27 mouse cellular contexts compared by ENCODE assay signal in genomic region chr7:28990766-28991273, GRCm38 (mm10). TPM values are rescaled to one million over a fixed set of nuclear protein-coding genes. Genes with fewer than 3 reads are reported as not detected.
DNase-seq lines count a peak whose midpoint lies in the region; ATAC-seq and TF ChIP-seq lines count a peak whose summit lies in the region.
"Had no signal": no experiment of that assay in that cellular context is flagged by ENCODE, and none has a peak within 500 bp of the region (broad histone marks: within the 10 kb centered on the region; RNA-seq: fewer than 3 reads in every experiment).

No protein-coding gene starts in this region.

- ATAC-seq in liver, embryonic 11.5 days (replicated peaks; ENCODE audit: low FRiP score) = peak; percentile 47
- ATAC-seq in liver, postnatal 0 days = no peak
- peak; percentile 32; the same call in 1 of the 2 replicates for ATAC-seq in liver, embryonic 16.5 days (ENCODE audit: low read depth)
- ATAC-seq: activated CD4-positive, CD25-positive, alpha-beta regulatory T cell, adult 4 months; CD4-positive, CD25-positive, alpha-beta regulatory T cell, adult 4 months; forebrain, embryonic 13.5 days; hindbrain, postnatal 0 days; intestine, embryonic 15.5 days had no signal

- H3K4me3 ChIP-seq in liver, embryonic 11.5 days (ENCODE audit: low read depth, low read length) = no peak overlapping the region
- no peak overlapping the region for H3K4me3 ChIP-seq in liver, postnatal 0 days (ENCODE audit: low read depth, low read length)
- peak overlapping the region; percentile 75 for H3K4me3 ChIP-seq in E14TG2a.4 (replicated peaks; ENCODE audit: low read length)
- H3K4me3 ChIP-seq in ES-E14 (ENCODE audit: insufficient read depth in 1 of 2, low read depth in 1 of 2, low read length in 2 of 2, poor library complexity in 1 of 2, severe bottlenecking in 1 of 2) = peak overlapping the region; percentile 65 to 66
- H3K4me3 ChIP-seq in liver, embryonic 16.5 days (ENCODE audit: low read depth, low read length) = no peak overlapping the region
- H3K4me3 ChIP-seq in hindbrain, embryonic 10.5 days = no peak overlapping the region
- H3K4me3 ChIP-seq: forebrain, embryonic 13.5 days; intestine, embryonic 15.5 days; left cerebral cortex, adult 2 months; megakaryocyte, embryonic 14.5 days; midbrain, embryonic 12.5 days had no signal

- H3K4me1 ChIP-seq in liver, embryonic 11.5 days (replicated peaks; ENCODE audit: control insufficient read depth, insufficient read depth, low read length) = no peaks in the 10 kb centered on the region
- H3K4me1 ChIP-seq in liver, postnatal 0 days (ENCODE audit: insufficient read depth) = no peaks in the 10 kb centered on the region
- peaks cover 53% of the 10 kb centered on the region for H3K4me1 ChIP-seq in E14TG2a.4 (replicated peaks; ENCODE audit: low read depth, low read length)
- peaks cover 0 to 17% of the 10 kb centered on the region in 2 experiments; a peak in 2 of 4 replicates for H3K4me1 ChIP-seq in ES-E14 (ENCODE audit: control insufficient read depth in 2 of 2, insufficient read depth in 2 of 2, low read length in 2 of 2, poor library complexity in 1 of 2)
- no peaks in the 10 kb centered on the region; the same call in none of the 2 replicates for H3K4me1 ChIP-seq in liver, embryonic 16.5 days (ENCODE audit: control insufficient read depth, low read depth, low read length)
- H3K4me1 ChIP-seq in hindbrain, embryonic 10.5 days (replicated peaks) = no peaks in the 10 kb centered on the region
- H3K4me1 ChIP-seq: forebrain, embryonic 13.5 days; intestine, embryonic 15.5 days; midbrain, embryonic 12.5 days had no signal

- TF ChIP-seq EP300 in liver, postnatal 0 days (IDR thresholded peaks at IDR 0.05; ENCODE audit: low read depth) = no peak

- no peak for TF ChIP-seq CTCF in liver, postnatal 0 days (IDR thresholded peaks at IDR 0.05; ENCODE audit: low read depth)
- no peak for TF ChIP-seq CTCF in E14TG2a.4 (conservative IDR thresholded peaks at IDR 0.05; ENCODE audit: low read length)

- H3K36me3 ChIP-seq in liver, embryonic 11.5 days (ENCODE audit: control insufficient read depth, insufficient read depth, low read length) = no peaks in the 10 kb centered on the region; the same call in 1 of the 2 replicates
- no peaks in the 10 kb centered on the region for H3K36me3 ChIP-seq in liver, postnatal 0 days (replicated peaks; ENCODE audit: insufficient read depth, low read length)
- peaks cover 41% of the 10 kb centered on the region for H3K36me3 ChIP-seq in E14TG2a.4 (ENCODE audit: insufficient read depth, low read length)
- H3K36me3 ChIP-seq in ES-E14 (ENCODE audit: control insufficient read depth, insufficient read depth, low read length, poor library complexity, severe bottlenecking) = peaks cover 2% of the 10 kb centered on the region; the same call in 1 of the 2 replicates
- no peaks in the 10 kb centered on the region for H3K36me3 ChIP-seq in liver, embryonic 16.5 days (ENCODE audit: control insufficient read depth, insufficient read depth)
- no peaks in the 10 kb centered on the region for H3K36me3 ChIP-seq in hindbrain, embryonic 10.5 days
- H3K36me3 ChIP-seq: intestine, embryonic 15.5 days; midbrain, embryonic 12.5 days had no signal

- no peak overlapping the region for H3K9ac ChIP-seq in liver, embryonic 11.5 days (ENCODE audit: low read depth, low read length)
- H3K9ac ChIP-seq in liver, postnatal 0 days (replicated peaks) = no peak overlapping the region
- peak overlapping the region; percentile 49; the same call in 1 of the 2 replicates for H3K9ac ChIP-seq in ES-E14 (ENCODE audit: insufficient read depth, low read depth, low read length, poor library complexity, severe bottlenecking)
- no peak overlapping the region for H3K9ac ChIP-seq in liver, embryonic 16.5 days (ENCODE audit: low read depth, low read length)
- H3K9ac ChIP-seq: forebrain, embryonic 13.5 days; intestine, embryonic 15.5 days; midbrain, embryonic 12.5 days had no signal

- H3K9me3 ChIP-seq in liver, embryonic 11.5 days (ENCODE audit: control insufficient read depth, low read length) = no peaks in the 10 kb centered on the region
- no peaks in the 10 kb centered on the region for H3K9me3 ChIP-seq in liver, postnatal 0 days (ENCODE audit: low read length)
- H3K9me3 ChIP-seq in E14TG2a.4 (ENCODE audit: low read length) (no peaks in the 10 kb centered on the region), ES-E14 (ENCODE audit: control insufficient read depth, insufficient read depth, low read depth, low read length) (no peaks in the 10 kb centered on the region)
- H3K9me3 ChIP-seq in liver, embryonic 16.5 days (replicated peaks; ENCODE audit: control insufficient read depth, low read length) = no peaks in the 10 kb centered on the region
- H3K9me3 ChIP-seq in hindbrain, embryonic 10.5 days = no peaks in the 10 kb centered on the region
- H3K9me3 ChIP-seq: forebrain, embryonic 13.5 days; intestine, embryonic 15.5 days; megakaryocyte, embryonic 14.5 days; midbrain, embryonic 12.5 days had no signal

- 54% methylated on average over 14 of the region's 14 CpGs for WGBS in liver, embryonic 11.5 days
- 69% methylated on average over 14 of the region's 14 CpGs for WGBS in liver, postnatal 0 days (ENCODE audit: insufficient replicate concordance)
- 64% methylated on average over 14 of the region's 14 CpGs for WGBS in liver, embryonic 16.5 days (ENCODE audit: insufficient replicate concordance)
- 54% methylated on average over 14 of the region's 14 CpGs for WGBS in hindbrain, embryonic 10.5 days

- H3K27me3 ChIP-seq in liver, embryonic 11.5 days (replicated peaks; ENCODE audit: control insufficient read depth, insufficient read depth, low read length) = no peaks in the 10 kb centered on the region
- no peaks in the 10 kb centered on the region for H3K27me3 ChIP-seq in liver, postnatal 0 days (ENCODE audit: insufficient read depth, low read length)
- no peaks in the 10 kb centered on the region for H3K27me3 ChIP-seq in E14TG2a.4 (ENCODE audit: insufficient read depth, low read length)
- no peaks in the 10 kb centered on the region for H3K27me3 ChIP-seq in liver, embryonic 16.5 days (ENCODE audit: control insufficient read depth, insufficient read depth, low read depth, low read length)
- no peaks in the 10 kb centered on the region for H3K27me3 ChIP-seq in hindbrain, embryonic 10.5 days (ENCODE audit: insufficient read depth, poor library complexity, severe bottlenecking)
- H3K27me3 ChIP-seq: forebrain, embryonic 13.5 days; intestine, embryonic 15.5 days; megakaryocyte, embryonic 14.5 days; midbrain, embryonic 12.5 days had no signal

- no peak overlapping the region for H3K4me2 ChIP-seq in liver, embryonic 11.5 days
- no peak overlapping the region for H3K4me2 ChIP-seq in liver, postnatal 0 days (ENCODE audit: low read depth, low read length)
- no peak overlapping the region for H3K4me2 ChIP-seq in liver, embryonic 16.5 days (ENCODE audit: low read depth, low read length)
- H3K4me2 ChIP-seq: forebrain, embryonic 13.5 days; intestine, embryonic 15.5 days; midbrain, embryonic 12.5 days had no signal

- no peak for DNase-seq in liver, embryonic 11.5 days (ENCODE audit: low spot score)
- no peak for DNase-seq in liver, postnatal 0 days
- peak; percentile 85 for DNase-seq in ES-E14 (ENCODE audit: low read depth, low spot score)
- no peak for DNase-seq in heart, adult 8-10 months (ENCODE audit: low spot score)
- DNase-seq in hindbrain, embryonic 10.5 days (ENCODE audit: low spot score) = no peak
- DNase-seq: adrenal gland, adult 2 months; adrenal gland, postnatal 36 days; cerebellum, adult 2 months; cerebellum, postnatal 14 days; gastrocnemius, postnatal 10 days; heart, postnatal 14 days; kidney, adult 2 months; kidney, postnatal 10 days; lung, adult 2 months; right cerebral cortex, postnatal 14 days; thymus, adult 18-20 months; thymus, postnatal 36 days had no signal

- no peak overlapping the region for H3K27ac ChIP-seq in liver, embryonic 11.5 days (ENCODE audit: low read depth, low read length)
- no peak overlapping the region for H3K27ac ChIP-seq in liver, postnatal 0 days (ENCODE audit: low read depth)
- H3K27ac ChIP-seq in ES-E14 (ENCODE audit: insufficient read depth, low read depth, low read length, poor library complexity, severe bottlenecking) = no peak overlapping the region
- no peak overlapping the region for H3K27ac ChIP-seq in liver, embryonic 16.5 days (ENCODE audit: low read length)
- H3K27ac ChIP-seq in hindbrain, embryonic 10.5 days = no peak overlapping the region
- H3K27ac ChIP-seq: forebrain, embryonic 13.5 days; hindbrain, postnatal 0 days; intestine, embryonic 15.5 days; left cerebral cortex, adult 2 months; midbrain, embryonic 12.5 days had no signal

- in situ Hi-C loops in ES-E14 (cut with MboI; ENCODE audit: low sequenced_read_pairs in 2 of 2, unreplicated experiment in 2 of 2) = no loop called here

TF ChIP-seq in ES-E14, 5 proteins besides CTCF, POLR2A, EP300 and RAD21 (continues in another document):
- TF ChIP-seq ZC3H11A (IDR thresholded peaks at IDR 0.05; ENCODE audit: borderline replicate concordance, low read depth, low read length) (no peak), ZNF384 (IDR thresholded peaks at IDR 0.05; ENCODE audit: low read depth, low read length) (no peak), CHD2 (IDR thresholded peaks at IDR 0.05; ENCODE audit: low read depth, low read length) (no peak)

RNA-seq across cellular contexts. Expression of gene Map4k1, which starts 9.0 kb away (rescaled TPM):
- 50.7 and 53.2 TPM in 2 replicates for polyA plus RNA-seq in liver, embryonic 11.5 days (2014; fragmentation: Nextera tagmentation; extraction: Ambion mirVana)
- polyA plus RNA-seq in liver, postnatal 0 days (2015; fragmentation: Nextera tagmentation; extraction: Ambion mirVana) = 11.9 and 16.5 TPM in 2 replicates
- total RNA-seq in ES-E14 (2012; rRNA removed) = 14.8 and 15.6 TPM in 2 replicates
- 28.3 and 30.2 TPM in 2 replicates for polyA plus RNA-seq in liver, embryonic 16.5 days (2015; fragmentation: Nextera tagmentation; extraction: Ambion mirVana)
- 1 to 10 TPM in 1 of 4 experiments, under 1 TPM in 3; 0.50 to 1.1 (median 0.74) TPM for total RNA-seq in heart, adult 8-10 months (2022)
- 8.8 and 9.0 TPM in 2 replicates for polyA plus RNA-seq in hindbrain, embryonic 10.5 days (2016; fragmentation: Nextera tagmentation; extraction: Ambion mirVana)

RNA-seq across cellular contexts. Expression of gene Eif3k, which starts 9.2 kb away (rescaled TPM):
- 421 and 425 TPM in 2 replicates for polyA plus RNA-seq in liver, embryonic 11.5 days (2014; fragmentation: Nextera tagmentation; extraction: Ambion mirVana)
- 162 and 166 TPM in 2 replicates for polyA plus RNA-seq in liver, postnatal 0 days (2015; fragmentation: Nextera tagmentation; extraction: Ambion mirVana)
- total RNA-seq in ES-E14 (2012; rRNA removed) = 474 and 500 TPM in 2 replicates
- 195 and 205 TPM in 2 replicates for polyA plus RNA-seq in liver, embryonic 16.5 days (2015; fragmentation: Nextera tagmentation; extraction: Ambion mirVana)
- total RNA-seq in heart, adult 8-10 months (2022) = 100 to 1,000 TPM; 152 to 167 (median 158) TPM
- polyA plus RNA-seq in hindbrain, embryonic 10.5 days (2016; fragmentation: Nextera tagmentation; extraction: Ambion mirVana) = 426 and 432 TPM in 2 replicates

RNA-seq across cellular contexts. Expression of gene Actn4, which starts 28.7 kb away (rescaled TPM):
- 191 and 209 TPM in 2 replicates for polyA plus RNA-seq in liver, embryonic 11.5 days (2014; fragmentation: Nextera tagmentation; extraction: Ambion mirVana)
- 76.3 and 81.2 TPM in 2 replicates for polyA plus RNA-seq in liver, postnatal 0 days (2015; fragmentation: Nextera tagmentation; extraction: Ambion mirVana)
- 566 and 627 TPM in 2 replicates for total RNA-seq in ES-E14 (2012; rRNA removed)
- 130 and 137 TPM in 2 replicates for polyA plus RNA-seq in liver, embryonic 16.5 days (2015; fragmentation: Nextera tagmentation; extraction: Ambion mirVana)
- 10 to 100 TPM; 57.8 to 82.0 (median 75.8) TPM for total RNA-seq in heart, adult 8-10 months (2022)
- polyA plus RNA-seq in hindbrain, embryonic 10.5 days (2016; fragmentation: Nextera tagmentation; extraction: Ambion mirVana) = 216 and 245 TPM in 2 replicates

Comparison
In these comparisons a context has a peak if more than half of its experiments do, and no peak if none do; other contexts are left out.
1. H3K4me3 ChIP-seq: peak in E14TG2a.4 (single experiment) and ES-E14 (2 of 2); none in liver, embryonic 11.5 days (single experiment), liver, postnatal 0 days (single experiment), liver, embryonic 16.5 days (single experiment) and hindbrain, embryonic 10.5 days (single experiment).